Mouse (Mus musculus): ENCODE measurements at regions not wholly inside any gene's neighbourhood (a gene's known extent, or its start where the extent isn't known, plus 50 kb on each side); places are given as distances from the start of the nearest gene placed in this dataset.

DNA sequence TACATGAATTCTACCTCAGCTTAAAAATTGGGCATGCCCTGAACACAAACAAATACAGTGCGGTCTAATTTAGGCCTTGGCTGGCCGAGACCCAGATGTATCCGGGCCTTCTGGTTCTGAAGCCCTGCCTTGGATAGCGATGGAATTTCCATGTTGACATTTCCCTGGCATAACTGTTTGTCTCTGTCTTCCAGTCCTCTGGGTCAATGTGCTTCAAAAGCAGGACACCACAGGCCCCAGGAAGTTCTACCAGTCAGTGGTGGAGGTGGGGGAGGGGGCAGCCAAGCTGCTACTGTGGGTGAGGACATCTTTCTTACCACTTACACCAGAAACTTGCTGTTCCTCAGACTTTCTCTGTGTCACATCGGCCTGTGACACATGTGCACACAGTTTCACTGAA lies 111.3 kb downstream of the Gm10604 start:
- DNase-seq (ENCODE audit: extremely low read depth, low read depth, low spot score): peak; percentile 96
- 25% methylated on average over 5 of the region's 5 CpGs for whole genome bisulfite sequencing

DNA sequence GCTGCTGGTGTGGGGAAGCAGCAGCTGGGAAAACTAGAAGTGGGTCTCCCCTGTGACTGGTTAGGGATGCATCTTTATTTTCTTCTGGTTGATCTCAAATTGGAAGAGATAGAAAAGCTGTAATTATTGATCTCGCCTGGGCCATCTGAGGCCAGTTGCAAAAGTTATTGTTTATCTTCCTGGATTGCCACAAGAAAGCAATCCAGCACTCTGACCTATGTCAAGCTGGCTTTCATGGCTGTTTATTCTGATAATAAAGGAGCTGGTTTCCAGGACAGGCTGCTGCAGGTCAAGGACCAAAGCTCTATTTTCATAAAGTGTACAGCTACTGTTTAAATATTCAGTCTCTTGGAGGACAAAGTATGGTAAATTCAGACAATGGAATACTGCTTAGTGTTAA lies 112.5 kb downstream of the Gm10604 start:
- Histone ChIP-seq H3K27me3 (ENCODE audit: control insufficient read depth, insufficient read depth, low read length) (peaks cover 8% of the 10 kb centered on the region; the same call in 1 of the 2 replicates), H3K4me3 (ENCODE audit: insufficient read depth, low read depth, low read length) (no peak overlapping the region), H3K36me3 (ENCODE audit: control insufficient read depth, insufficient read depth, low read length) (no peaks in the 10 kb centered on the region), H3K27ac (replicated peaks; ENCODE audit: insufficient read depth, low read depth, low read length) (no peak overlapping the region), H3K4me1 (ENCODE audit: control insufficient read depth, insufficient read depth, low read length) (peaks cover 23% of the 10 kb centered on the region), H3K9ac (ENCODE audit: low read depth, low read length) (no peak overlapping the region), H3K79me2 (ENCODE audit: control insufficient read depth, insufficient read depth, low read length) (no peaks in the 10 kb centered on the region)
- peak; percentile 97 for DNase-seq (ENCODE audit: extremely low read depth, low read depth, low spot score)
- TF ChIP-seq POLR2A (IDR thresholded peaks at IDR 0.05; ENCODE audit: extremely low read depth, insufficient read depth, low read length): no peak
- no peak for TF ChIP-seq CTCF (IDR thresholded peaks at IDR 0.05; ENCODE audit: low read depth, low read length)
- WGBS: 11% methylated on average over 1 of the region's 1 CpGs

More for the DNA sequence above, 111.3 kb downstream of the Gm10604 start:
- Histone ChIP-seq H3K36me3 (ENCODE audit: control insufficient read depth, insufficient read depth, low read length) (no peaks in the 10 kb centered on the region), H3K79me2 (ENCODE audit: control insufficient read depth, insufficient read depth, low read length) (no peaks in the 10 kb centered on the region), H3K4me1 (ENCODE audit: control insufficient read depth, insufficient read depth, low read length) (peaks cover 23% of the 10 kb centered on the region), H3K27me3 (ENCODE audit: control insufficient read depth, insufficient read depth, low read length) (peaks cover 6% of the 10 kb centered on the region; the same call in 1 of the 2 replicates), H3K27ac (replicated peaks; ENCODE audit: insufficient read depth, low read depth, low read length) (0 out of 2 replicates have a peak overlapping the region, but pooled peaks have one; percentile 25), H3K4me3 (ENCODE audit: insufficient read depth, low read depth, low read length) (no peak overlapping the region), H3K9ac (ENCODE audit: low read depth, low read length) (no peak overlapping the region)
- no peak for TF ChIP-seq CTCF (IDR thresholded peaks at IDR 0.05; ENCODE audit: low read depth, low read length)
- TF ChIP-seq POLR2A (IDR thresholded peaks at IDR 0.05; ENCODE audit: extremely low read depth, insufficient read depth, low read length): no peak

Data from liver, adult 2 months (tissue).